In genomic region chr17:59642558-59642957, GRCm38 (mm10) we compare ENCODE assay signal across 21 mouse cellular contexts.
DNase-seq lines count a peak whose midpoint lies in the region; ATAC-seq and TF ChIP-seq lines count a peak whose summit lies in the region.
"Had no signal": no experiment of that assay in that cellular context is flagged by ENCODE, and none has a peak within 500 bp of the region (broad histone marks: within the 10 kb centered on the region; RNA-seq: fewer than 3 reads in every experiment).

No protein-coding gene starts in this region.

- TF ChIP-seq POLR2A in MEL (IDR thresholded peaks at IDR 0.05; ENCODE audit: control insufficient read depth in 1 of 2, insufficient read depth in 1 of 2, low read depth in 1 of 2, low read length in 2 of 2, poor library complexity in 1 of 2): no peak

- intact Hi-C loops in left cerebral cortex, adult 2 months (cut with DNase I): no loop called here
- intact Hi-C loops in heart, postnatal 14 days (cut with DNase I): no loop called here

- no peak overlapping the region for H3K4me3 ChIP-seq in forebrain, postnatal 0 days (ENCODE audit: low read depth, low read length)
- H3K4me3 ChIP-seq in forebrain, embryonic 10.5 days: no peak overlapping the region
- no peak overlapping the region for H3K4me3 ChIP-seq in left cerebral cortex, adult 2 months
- no peak overlapping the region for H3K4me3 ChIP-seq in MEL (ENCODE audit: control insufficient read depth in 1 of 2, insufficient read depth in 1 of 2, low read depth in 2 of 2, low read length in 2 of 2)
- H3K4me3 ChIP-seq: hindbrain, embryonic 13.5 days; liver, embryonic 15.5 days had no signal

- TF ChIP-seq EP300 in MEL (IDR thresholded peaks at IDR 0.05; ENCODE audit: low read depth in 1 of 2, low read length in 2 of 2): no peak

- no peak overlapping the region for H3K27ac ChIP-seq in forebrain, postnatal 0 days (ENCODE audit: low read depth, low read length)
- H3K27ac ChIP-seq in forebrain, embryonic 10.5 days: no peak overlapping the region
- no peak overlapping the region for H3K27ac ChIP-seq in left cerebral cortex, adult 2 months
- H3K27ac ChIP-seq in MEL (ENCODE audit: control insufficient read depth, low read depth, low read length): no peak overlapping the region
- H3K27ac ChIP-seq: hindbrain, embryonic 13.5 days; liver, embryonic 15.5 days; macrophage had no signal

- peak; percentile 45 for TF ChIP-seq CTCF in forebrain, postnatal 0 days (IDR thresholded peaks at IDR 0.05; ENCODE audit: low read depth)
- peak; percentile 39 for TF ChIP-seq CTCF in left cerebral cortex, adult 2 months (IDR thresholded peaks at IDR 0.05)
- TF ChIP-seq CTCF in MEL (IDR thresholded peaks at IDR 0.05 in 2 of 3, conservative IDR thresholded peaks at IDR 0.05 in 1 of 3; ENCODE audit: control insufficient read depth in 1 of 3, insufficient read depth in 1 of 3, low read depth in 2 of 3, low read length in 3 of 3, poor library complexity in 1 of 3, severe bottlenecking in 1 of 3): peak in 1 of 3 experiments; percentile 52; a peak in 2 of 6 replicates

- H3K9me3 ChIP-seq in forebrain, postnatal 0 days (ENCODE audit: low read length): no peaks in the 10 kb centered on the region
- H3K9me3 ChIP-seq in forebrain, embryonic 10.5 days: no peaks in the 10 kb centered on the region
- H3K9me3 ChIP-seq in MEL (replicated peaks; ENCODE audit: insufficient read depth, low read length): no peaks in the 10 kb centered on the region
- H3K9me3 ChIP-seq: hindbrain, embryonic 13.5 days; liver, embryonic 15.5 days had no signal

- peak; percentile 80 for TF ChIP-seq RAD21 in MEL (IDR thresholded peaks at IDR 0.05; ENCODE audit: low read depth, low read length)

- H3K9ac ChIP-seq in forebrain, postnatal 0 days: no peak overlapping the region
- H3K9ac ChIP-seq in MEL (ENCODE audit: control insufficient read depth, low read depth, low read length, poor library complexity, severe bottlenecking): no peak overlapping the region
- H3K9ac ChIP-seq: hindbrain, embryonic 13.5 days; liver, embryonic 15.5 days had no signal

- DNase-seq in forebrain, postnatal 0 days: no peak
- no peak for DNase-seq in forebrain, embryonic 10.5 days (ENCODE audit: extremely low spot score, low spot score)
- no peak for DNase-seq in left cerebral cortex, adult 2 months (ENCODE audit: extremely low spot score in 1 of 2, low spot score in 2 of 2)
- DNase-seq in left cerebral cortex, adult 8-10 months (ENCODE audit: low spot score in 2 of 2): no peak
- peak; percentile 52 for DNase-seq in 3T3-L1 (ENCODE audit: low read depth, low spot score)
- peak; percentile 29 for DNase-seq in MEL (ENCODE audit: low read depth, low spot score)
- no peak for DNase-seq in spleen, postnatal 10 days (ENCODE audit: low spot score in 2 of 2)
- DNase-seq in heart, postnatal 14 days: no peak
- DNase-seq: adrenal gland, postnatal 25 days; cerebellum, adult 11 months; cerebellum, adult 9-11 months; heart, postnatal 10 days; kidney, adult 8-10 months; kidney, postnatal 25 days; liver; thymus, postnatal 25 days had no signal

- H3K79me2 ChIP-seq in MEL (ENCODE audit: control insufficient read depth, insufficient read depth, low read length, poor library complexity): no peaks in the 10 kb centered on the region

- no peaks in the 10 kb centered on the region for H3K36me3 ChIP-seq in forebrain, postnatal 0 days (ENCODE audit: insufficient read depth)
- no peaks in the 10 kb centered on the region for H3K36me3 ChIP-seq in forebrain, embryonic 10.5 days (replicated peaks)
- H3K36me3 ChIP-seq in MEL (ENCODE audit: control insufficient read depth in 1 of 2, insufficient read depth in 2 of 2, low read length in 2 of 2): no peaks in the 10 kb centered on the region
- H3K36me3 ChIP-seq: hindbrain, embryonic 13.5 days; liver, embryonic 15.5 days had no signal

- H3K4me1 ChIP-seq in forebrain, postnatal 0 days (ENCODE audit: insufficient read depth): no peaks in the 10 kb centered on the region
- no peaks in the 10 kb centered on the region for H3K4me1 ChIP-seq in forebrain, embryonic 10.5 days
- H3K4me1 ChIP-seq in MEL (ENCODE audit: control insufficient read depth in 1 of 2, insufficient read depth in 2 of 2, low read length in 2 of 2): no peaks in the 10 kb centered on the region
- H3K4me1 ChIP-seq: hindbrain, embryonic 13.5 days; liver, embryonic 15.5 days had no signal

- no peak for ATAC-seq in forebrain, postnatal 0 days
- ATAC-seq: inflammation-experienced regulatory T-cells, adult 6 months had no signal

- H3K4me2 ChIP-seq in forebrain, postnatal 0 days (ENCODE audit: low read depth): no peak overlapping the region
- H3K4me2 ChIP-seq: heart, embryonic 11.5 days; hindbrain, embryonic 13.5 days; liver, embryonic 15.5 days had no signal

- no peaks in the 10 kb centered on the region for H3K27me3 ChIP-seq in forebrain, postnatal 0 days (ENCODE audit: insufficient read depth, low read length)
- H3K27me3 ChIP-seq in forebrain, embryonic 10.5 days (ENCODE audit: poor library complexity, severe bottlenecking): no peaks in the 10 kb centered on the region
- no peaks in the 10 kb centered on the region for H3K27me3 ChIP-seq in MEL (ENCODE audit: control insufficient read depth in 1 of 2, insufficient read depth in 2 of 2, low read length in 2 of 2)
- H3K27me3 ChIP-seq: hindbrain, embryonic 13.5 days; liver, embryonic 15.5 days had no signal

TF ChIP-seq in MEL, 35 proteins besides CTCF, POLR2A, EP300 and RAD21:
- TF ChIP-seq ZMIZ1 (IDR thresholded peaks at IDR 0.05; ENCODE audit: low read depth, low read length) (no peak), ZC3H11A (IDR thresholded peaks at IDR 0.05; ENCODE audit: low read depth, low read length) (peak; percentile 27; the same call in 1 of the 2 replicates), SMC3 (IDR thresholded peaks at IDR 0.05; ENCODE audit: low read depth, low read length) (peak; percentile 70)

Comparison
In these comparisons a context has a peak if more than half of its experiments do, and no peak if none do; other contexts are left out.
1. DNase-seq: peak in 3T3-L1 (single experiment) and MEL (single experiment); none in forebrain, postnatal 0 days (single experiment), forebrain, embryonic 10.5 days (single experiment), left cerebral cortex, adult 2 months (0 of 2), left cerebral cortex, adult 8-10 months (0 of 2), spleen, postnatal 10 days (0 of 2) and heart, postnatal 14 days (0 of 2).